Mouse (Mus musculus): ENCODE measurements around the gene Flcn. TPM values are rescaled to one million over a fixed set of nuclear protein-coding genes. Genes with fewer than 3 reads are reported as not detected.
A peak's percentile ranks its signal among the peaks of the same experiment; 100 is the strongest.
"Not testable (repeated sequence)": the region's sequence is repeated elsewhere in the genome, so short reads cannot be mapped to it uniquely, and the experiment has no call there.

The Flcn gene
- total RNA-seq (2021): 10 to 100 TPM; 28.2 to 28.8 TPM
- long read RNA-seq, experiment 1, transcript Flcn-203 (13 exons, 3,437 nt): major isoform, 27 of 44 reads
- long read RNA-seq, experiment 1, partial matches to known transcripts: 1 of 44 reads
- long read RNA-seq, experiment 1, other reads (novel, unspliced or antisense): 16 of 44 reads
- long read RNA-seq, experiment 2, transcript Flcn-203 (13 exons, 3,437 nt): major isoform, 26 of 50 reads
- long read RNA-seq, experiment 2, partial matches to known transcripts: 2 of 50 reads
- long read RNA-seq, experiment 2, other reads (novel, unspliced or antisense): 22 of 50 reads

GRCm38 (mm10) chr11:59809670-59810474, at the start of gene Flcn:
Gene Flcn, minus strand, starts transcription at chr11:59810016.
- DNase-seq (ENCODE audit: low spot score in 2 of 2): peak; percentile 57 to 85

- no peak for DNase-seq (ENCODE audit: low spot score in 2 of 2)
These were observed 43.0 kb upstream of the Flcn start for GRCm38 (mm10) chr11:59852865-59853264.

- peak; percentile 66 to 83 for DNase-seq (ENCODE audit: low spot score in 2 of 2)
These were observed 38.4 kb upstream of the Flcn start for GRCm38 (mm10) chr11:59847891-59848884.

GRCm38 (mm10) chr11:59847131-59847530, 37.3 kb upstream of the Flcn start:
- peak in 1 of 2 experiments; percentile 41 for DNase-seq (ENCODE audit: low spot score in 2 of 2)

- DNase-seq (ENCODE audit: low spot score in 2 of 2): no peak
These were observed 36.5 kb upstream of the Flcn start for GRCm38 (mm10) chr11:59846311-59846710.

GRCm38 (mm10) chr11:59839459-59840126, 29.8 kb upstream of the Flcn start, which contains the start of gene Cops3:
Gene Cops3, minus strand, starts transcription at chr11:59839838.
- peak; percentile 85 to 96 for DNase-seq (ENCODE audit: low spot score in 2 of 2)

- DNase-seq (ENCODE audit: low spot score in 2 of 2): peak; percentile 86 to 95
These were observed 29.2 kb upstream of the Flcn start, which contains the start of gene Nt5m for GRCm38 (mm10) chr11:59839008-59839458. Gene Nt5m, plus strand, starts transcription at chr11:59839447.

GRCm38 (mm10) chr11:59838426-59838825, 28.6 kb upstream of the Flcn start:
- DNase-seq (ENCODE audit: low spot score in 2 of 2): no peak

- not testable (repeated sequence) for DNase-seq (ENCODE audit: low spot score in 2 of 2)
These were observed 28.0 kb upstream of the Flcn start for GRCm38 (mm10) chr11:59837789-59838188.

- no peak for DNase-seq (ENCODE audit: low spot score in 2 of 2)
These were observed 11.8 kb upstream of the Flcn start for GRCm38 (mm10) chr11:59821625-59822024.

- DNase-seq (ENCODE audit: low spot score in 2 of 2): no peak
These were observed 8.1 kb upstream of the Flcn start for GRCm38 (mm10) chr11:59817916-59818315.

- DNase-seq (ENCODE audit: low spot score in 2 of 2): no peak
These were observed 5.8 kb upstream of the Flcn start for GRCm38 (mm10) chr11:59815482-59816065.

- DNase-seq (ENCODE audit: low spot score in 2 of 2): no peak
These were observed 5.1 kb upstream of the Flcn start for GRCm38 (mm10) chr11:59814936-59815335.

- DNase-seq (ENCODE audit: low spot score in 2 of 2): no peak
These were observed 4.5 kb upstream of the Flcn start for GRCm38 (mm10) chr11:59814311-59814710.

- DNase-seq (ENCODE audit: low spot score in 2 of 2): no peak
These were observed 3.5 kb upstream of the Flcn start for GRCm38 (mm10) chr11:59813276-59813675.

GRCm38 (mm10) chr11:59811211-59811610, 1.4 kb upstream of the Flcn start:
- DNase-seq (ENCODE audit: low spot score in 2 of 2): no peak

GRCm38 (mm10) chr11:59810480-59811158, 803 bp upstream of the Flcn start:
- DNase-seq (ENCODE audit: low spot score in 2 of 2): no peak

- DNase-seq (ENCODE audit: low spot score in 2 of 2): no peak
These were observed 646 bp downstream of the Flcn start for GRCm38 (mm10) chr11:59809071-59809669.

Data from gastrocnemius, postnatal 4 days (tissue).